Mouse (Mus musculus) heart, embryonic 14.5 days (tissue): ENCODE results near the gene Prdm15. TPM values are rescaled to one million over a fixed set of nuclear protein-coding genes. Genes with fewer than 3 reads are reported as not detected.

Experiments used
- ATAC-seq: fragments of 200-750 bp; cut with Nextera tagmentation; 2 replicates; pipeline ENCODE4 v1.8.0; 2017; ENCODE audit warnings: low read depth, moderate TSS enrichment; ENCODE audit not compliant: insufficient number of reproducible peaks, insufficient read depth, low FRiP score
- H3K27ac ChIP-seq, 2 experiments: fragments of 200-500 bp in 1 of 2; fragments of 300-500 bp in 1 of 2; sonication (generic) in 1 of 2; replicated peaks in 1 of 2; 2 replicates each; pipeline ENCODE4 v1.5.1; 2012 to 2014; ENCODE audit warnings: low read depth in 2 of 2, low read length in 2 of 2, control low read depth in 1 of 2, mild to moderate bottlenecking in 1 of 2, mixed read lengths in 1 of 2; ENCODE audit not compliant: control insufficient read depth in 1 of 2, insufficient read depth in 1 of 2
- H3K27me3 ChIP-seq: fragments of 300-500 bp; sonication (generic); 2 replicates; pipeline ENCODE4 v1.6.1; 2014; ENCODE audit warnings: mild to moderate bottlenecking, low read length, control low read depth; ENCODE audit not compliant: control insufficient read depth, insufficient read depth
- H3K36me3 ChIP-seq: fragments of 300-500 bp; sonication (generic); 2 replicates; pipeline ENCODE4 v1.6.1; 2014; ENCODE audit warnings: mild to moderate bottlenecking, control low read depth, low read length, mixed read lengths; ENCODE audit not compliant: control insufficient read depth, insufficient read depth
- H3K4me1 ChIP-seq, 2 experiments: fragments of 200-500 bp in 1 of 2; fragments of 300-500 bp in 1 of 2; sonication (generic) in 1 of 2; 2 replicates each; pipeline ENCODE4 v1.6.1; 2012 to 2014; ENCODE audit warnings: low read length in 2 of 2, control low read depth in 1 of 2, mixed read lengths in 1 of 2; ENCODE audit not compliant: control insufficient read depth in 2 of 2, insufficient read depth in 2 of 2
- H3K4me2 ChIP-seq: fragments of 300-500 bp; sonication (generic); 2 replicates; pipeline ENCODE4 v1.6.1; 2014; ENCODE audit warnings: mild to moderate bottlenecking, low read length
- H3K4me3 ChIP-seq, 2 experiments: fragments of 200-500 bp in 1 of 2; fragments of 300-500 bp in 1 of 2; sonication (generic) in 1 of 2; 2 replicates each; pipeline ENCODE4 v1.5.1; 2012 to 2014; ENCODE audit warnings: low read length in 2 of 2, mild to moderate bottlenecking in 2 of 2, control low read depth in 1 of 2, low read depth in 1 of 2, moderate library complexity in 1 of 2; ENCODE audit not compliant: control insufficient read depth in 1 of 2, insufficient read depth in 1 of 2
- H3K9ac ChIP-seq: fragments of 300-500 bp; sonication (generic); 2 replicates; pipeline ENCODE4 v1.6.1; 2014; ENCODE audit warnings: mild to moderate bottlenecking, low read length
- H3K9me3 ChIP-seq: fragments of 300-500 bp; sonication (generic); 2 replicates; pipeline ENCODE4 v1.6.1; 2016; ENCODE audit warnings: low read length, control low read depth; ENCODE audit not compliant: control insufficient read depth
- WGBS: fragments of 180-500 bp; shearing (Covaris S2); extraction: QIAGEN DNeasy Blood & Tissue Kit; methylation state at CpG from one replicate; pipeline ENCODE4 v1.1.7; 2014; 5-methylcytosine and 5-hydroxymethylcytosine counted together
- polyA plus RNA-seq: library from polyadenylated mRNA; unstranded; fragments of >200 nt; fragmentation: Nextera tagmentation; extraction: Ambion mirVana; gene quantifications from 2 replicates; pipeline ENCODE4 v1.2.1, GENCODE M21; 2014

The Prdm15 gene
- 4.3 and 6.4 TPM in 2 replicates for polyA plus RNA-seq

- Histone ChIP-seq H3K27me3 (no peaks in the 10 kb centered on the region), H3K4me3 (peak within 1 kb of the TSS; percentile 89 to 97), H3K9ac (peak within 1 kb of the TSS; percentile 94), H3K4me2 (peak within 1 kb of the TSS; percentile 77), H3K4me1 (peaks cover 7 to 25% of the 10 kb centered on the region in 2 experiments), H3K36me3 (0 out of 2 replicates have a peak, but pooled peaks cover 3% of the 10 kb centered on the region), H3K27ac (peak within 1 kb of the TSS; percentile 71 to 99), H3K9me3 (no peaks in the 10 kb centered on the region)
- under 1% methylated on average over 28 of the region's 31 CpGs for WGBS
- peak; percentile 80 for ATAC-seq
Observed at GRCm38 (mm10) chr16:97851741-97852319, at the start of gene Prdm15. Prdm15 (minus strand) TSS chr16:97851850.

GRCm38 (mm10) chr16:97897346-97898024 lies 45.8 kb upstream of the Prdm15 start:
- Histone ChIP-seq H3K36me3 (no peaks in the 10 kb centered on the region), H3K4me1 (peaks cover 0 to 18% of the 10 kb centered on the region in 2 experiments; a peak in 2 of 4 replicates), H3K4me2 (peak overlapping the region; percentile 18), H3K27me3 (no peaks in the 10 kb centered on the region), H3K27ac (peak overlapping the region; percentile 14 to 61; a peak in 3 of 4 replicates), H3K4me3 (no peak overlapping the region), H3K9ac (no peak overlapping the region), H3K9me3 (no peaks in the 10 kb centered on the region)
- peak; percentile 76; the same call in 1 of the 2 replicates for ATAC-seq
- WGBS, result 33% methylated on average over 5 of the region's 5 CpGs

- no peaks in the 10 kb centered on the region for H3K9me3 ChIP-seq
- H3K4me1 ChIP-seq, result no peaks in the 10 kb centered on the region
- no peaks in the 10 kb centered on the region for H3K27me3 ChIP-seq
- no peak for ATAC-seq
- no peak overlapping the region for H3K4me3 ChIP-seq
- H3K36me3 ChIP-seq, result peaks cover 51% of the 10 kb centered on the region
- H3K27ac ChIP-seq, result no peak overlapping the region
- H3K4me2 ChIP-seq, result no peak overlapping the region
- H3K9ac ChIP-seq, result no peak overlapping the region
Observed at GRCm38 (mm10) chr16:97887762-97888161, 36.1 kb upstream of the Prdm15 start.

- Histone ChIP-seq H3K27me3 (no peaks in the 10 kb centered on the region), H3K4me1 (no peaks in the 10 kb centered on the region), H3K4me2 (no peak overlapping the region), H3K4me3 (no peak overlapping the region), H3K9ac (no peak overlapping the region), H3K27ac (no peak overlapping the region), H3K36me3 (peaks cover 57% of the 10 kb centered on the region), H3K9me3 (0 out of 2 replicates have a peak, but pooled peaks cover 4% of the 10 kb centered on the region)
- WGBS, result 90% methylated on average over 1 of the region's 1 CpGs
- no peak for ATAC-seq
Observed at GRCm38 (mm10) chr16:97883696-97884095, 32.0 kb upstream of the Prdm15 start.

- no peak overlapping the region for H3K4me2 ChIP-seq
- H3K4me3 ChIP-seq, result no peak overlapping the region
- no peaks in the 10 kb centered on the region for H3K4me1 ChIP-seq
- ATAC-seq, result no peak
- H3K9ac ChIP-seq, result no peak overlapping the region
- 0 out of 2 replicates have a peak, but pooled peaks cover 4% of the 10 kb centered on the region for H3K9me3 ChIP-seq
- peaks cover 53% of the 10 kb centered on the region for H3K36me3 ChIP-seq
- no peak overlapping the region for H3K27ac ChIP-seq
- H3K27me3 ChIP-seq, result no peaks in the 10 kb centered on the region
Observed at GRCm38 (mm10) chr16:97882891-97883290, 31.2 kb upstream of the Prdm15 start.

- Histone ChIP-seq H3K4me1 (no peaks in the 10 kb centered on the region), H3K9ac (no peak overlapping the region), H3K36me3 (peaks cover 79% of the 10 kb centered on the region), H3K9me3 (0 out of 2 replicates have a peak, but pooled peaks cover 4% of the 10 kb centered on the region), H3K27me3 (no peaks in the 10 kb centered on the region), H3K4me2 (no peak overlapping the region), H3K27ac (no peak overlapping the region), H3K4me3 (no peak overlapping the region)
- 69% methylated on average over 1 of the region's 1 CpGs for WGBS
- no peak for ATAC-seq
Observed at GRCm38 (mm10) chr16:97879134-97879533, 27.5 kb upstream of the Prdm15 start.

GRCm38 (mm10) chr16:97877502-97877901 lies 25.9 kb upstream of the Prdm15 start:
- H3K9me3 ChIP-seq, result 0 out of 2 replicates have a peak, but pooled peaks cover 4% of the 10 kb centered on the region
- no peaks in the 10 kb centered on the region for H3K27me3 ChIP-seq
- H3K4me1 ChIP-seq, result no peaks in the 10 kb centered on the region
- H3K36me3 ChIP-seq, result peaks cover 75% of the 10 kb centered on the region
- H3K4me2 ChIP-seq, result no peak overlapping the region
- no peak overlapping the region for H3K27ac ChIP-seq
- no peak overlapping the region for H3K9ac ChIP-seq
- ATAC-seq, result no peak
- H3K4me3 ChIP-seq, result no peak overlapping the region
- WGBS, result 87% methylated on average over 3 of the region's 3 CpGs
